Mouse (Mus musculus) neural tube, embryonic 14.5 days (tissue): ENCODE results near the gene Txlna. TPM values are rescaled to one million over a fixed set of nuclear protein-coding genes. Genes with fewer than 3 reads are reported as not detected.

Source experiments
- ATAC-seq: fragments of 200-750 bp; cut with Nextera tagmentation; 2 replicates; pipeline ENCODE4 v1.8.0; 2017; ENCODE audit warnings: low read depth, mild to moderate bottlenecking, moderate TSS enrichment, moderate library complexity
- H3K27ac ChIP-seq: fragments of 300-500 bp; sonication (generic); 2 replicates; pipeline ENCODE4 v1.5.1; 2014; ENCODE audit warnings: low read depth, mild to moderate bottlenecking, control low read depth, low read length, moderate library complexity, mixed read lengths
- H3K27me3 ChIP-seq: fragments of 300-500 bp; sonication (generic); 2 replicates; pipeline ENCODE4 v1.6.1; 2014; ENCODE audit warnings: low read length; ENCODE audit not compliant: control insufficient read depth, insufficient read depth
- H3K36me3 ChIP-seq: fragments of 300-500 bp; sonication (generic); 2 replicates; pipeline ENCODE4 v1.6.1; 2014; ENCODE audit warnings: low read length, mixed read lengths; ENCODE audit not compliant: control insufficient read depth, insufficient read depth
- H3K4me1 ChIP-seq: fragments of 300-500 bp; sonication (generic); 2 replicates; pipeline ENCODE4 v1.6.1; 2014; ENCODE audit warnings: low read length; ENCODE audit not compliant: control insufficient read depth, insufficient read depth
- H3K4me2 ChIP-seq: fragments of 300-500 bp; sonication (generic); 2 replicates; pipeline ENCODE4 v1.6.1; 2014; ENCODE audit warnings: mild to moderate bottlenecking, low read depth, low read length, control low read depth
- H3K4me3 ChIP-seq: fragments of 300-500 bp; sonication (generic); 2 replicates; pipeline ENCODE4 v1.5.1; 2014; ENCODE audit warnings: low read depth, low read length, control low read depth, mixed read lengths
- H3K9ac ChIP-seq: fragments of 300-500 bp; sonication (generic); replicated peaks from 2 replicates; pipeline ENCODE4 v1.6.1; 2014; ENCODE audit warnings: low read depth, mild to moderate bottlenecking, control low read depth, low read length, mixed read lengths
- H3K9me3 ChIP-seq: fragments of 300-500 bp; sonication (generic); 2 replicates; pipeline ENCODE4 v1.6.1; 2016; ENCODE audit warnings: low read length; ENCODE audit not compliant: control insufficient read depth
- WGBS: fragments of 180-500 bp; shearing (Covaris S2); extraction: QIAGEN DNeasy Blood & Tissue Kit; methylation state at CpG from one replicate; pipeline ENCODE4 v1.1.7; 2014; 5-methylcytosine and 5-hydroxymethylcytosine counted together
- polyA plus RNA-seq: library from polyadenylated mRNA; unstranded; fragments of >200 nt; fragmentation: Nextera tagmentation; extraction: Ambion mirVana; gene quantifications from 2 replicates; pipeline ENCODE4 v1.2.1, GENCODE M21; 2014

Gene Txlna
- polyA plus RNA-seq, 1 experiment from 2014 or later: 40.1 TPM

GRCm38 (mm10) chr4:129661584-129661983, 20.7 kb upstream of the Txlna start:
- WGBS: 84% methylated on average over 3 of the region's 3 CpGs

GRCm38 (mm10) chr4:129654770-129655169, 13.9 kb upstream of the Txlna start:
- no peak for ATAC-seq
- no peak overlapping the region for H3K4me3 ChIP-seq
- peaks cover 80% of the 10 kb centered on the region for H3K36me3 ChIP-seq
- no peak overlapping the region for H3K4me2 ChIP-seq
- no peaks in the 10 kb centered on the region for H3K4me1 ChIP-seq
- H3K27me3 ChIP-seq: no peaks in the 10 kb centered on the region
- H3K27ac ChIP-seq: no peak overlapping the region
- no peak overlapping the region for H3K9ac ChIP-seq
- WGBS: 94% methylated on average over 14 of the region's 14 CpGs
- no peaks in the 10 kb centered on the region for H3K9me3 ChIP-seq

More at GRCm38 (mm10) chr4:129661584-129661983, 20.7 kb upstream of the Txlna start:
- Histone ChIP-seq H3K9ac (no peak overlapping the region), H3K4me3 (no peak overlapping the region), H3K4me1 (no peaks in the 10 kb centered on the region), H3K4me2 (no peak overlapping the region), H3K36me3 (peaks cover 29% of the 10 kb centered on the region), H3K27ac (no peak overlapping the region), H3K9me3 (no peaks in the 10 kb centered on the region), H3K27me3 (no peaks in the 10 kb centered on the region)
- no peak for ATAC-seq

- Histone ChIP-seq H3K4me1 (no peaks in the 10 kb centered on the region), H3K9me3 (no peaks in the 10 kb centered on the region), H3K27me3 (no peaks in the 10 kb centered on the region), H3K4me3 (no peak overlapping the region), H3K9ac (no peak overlapping the region), H3K27ac (no peak overlapping the region), H3K36me3 (peaks cover 76% of the 10 kb centered on the region), H3K4me2 (no peak overlapping the region)
- 93% methylated on average over 8 of the region's 8 CpGs for WGBS
- ATAC-seq: no peak
Measured at GRCm38 (mm10) chr4:129650359-129650758, 9.5 kb upstream of the Txlna start.

GRCm38 (mm10) chr4:129648656-129649055, 7.8 kb upstream of the Txlna start:
- Histone ChIP-seq H3K4me3 (no peak overlapping the region), H3K27me3 (no peaks in the 10 kb centered on the region), H3K9ac (no peak overlapping the region), H3K4me2 (no peak overlapping the region), H3K27ac (no peak overlapping the region), H3K9me3 (no peaks in the 10 kb centered on the region), H3K4me1 (no peaks in the 10 kb centered on the region), H3K36me3 (peaks cover 71% of the 10 kb centered on the region)
- ATAC-seq: no peak
- WGBS: 96% methylated on average over 1 of the region's 1 CpGs

- ATAC-seq: no peak
- 94% methylated on average over 6 of the region's 6 CpGs for WGBS
- no peak overlapping the region for H3K9ac ChIP-seq
- H3K4me1 ChIP-seq: no peaks in the 10 kb centered on the region; the same call in 1 of the 2 replicates
- H3K27me3 ChIP-seq: no peaks in the 10 kb centered on the region
- no peak overlapping the region for H3K4me2 ChIP-seq
- H3K9me3 ChIP-seq: no peaks in the 10 kb centered on the region
- H3K36me3 ChIP-seq: peaks cover 42% of the 10 kb centered on the region
- H3K4me3 ChIP-seq: no peak overlapping the region
- H3K27ac ChIP-seq: no peak overlapping the region
Measured at GRCm38 (mm10) chr4:129645204-129645603, 4.3 kb upstream of the Txlna start.

- Histone ChIP-seq H3K27me3 (no peaks in the 10 kb centered on the region), H3K36me3 (peaks cover 26% of the 10 kb centered on the region), H3K27ac (no peak overlapping the region), H3K9ac (no peak overlapping the region), H3K9me3 (no peaks in the 10 kb centered on the region), H3K4me1 (peaks cover 13% of the 10 kb centered on the region), H3K4me3 (no peak overlapping the region), H3K4me2 (peak overlapping the region; percentile 30; the same call in 1 of the 2 replicates)
- ATAC-seq: no peak
- 46% methylated on average over 5 of the region's 5 CpGs for WGBS
Measured at GRCm38 (mm10) chr4:129641756-129642155, 891 bp upstream of the Txlna start.

- H3K9me3 ChIP-seq: no peaks in the 10 kb centered on the region
- peak overlapping the region; percentile 65 for H3K9ac ChIP-seq
- H3K27ac ChIP-seq: peak overlapping the region; percentile 90
- H3K4me2 ChIP-seq: peak overlapping the region; percentile 89
- peaks cover 31% of the 10 kb centered on the region for H3K36me3 ChIP-seq
- ATAC-seq: no peak
- peak overlapping the region; percentile 47 for H3K4me3 ChIP-seq
- 4% methylated on average over 17 of the region's 17 CpGs for WGBS
- peaks cover 13% of the 10 kb centered on the region for H3K4me1 ChIP-seq
- H3K27me3 ChIP-seq: no peaks in the 10 kb centered on the region
Measured at GRCm38 (mm10) chr4:129640101-129640637, 696 bp downstream of the Txlna start.

GRCm38 (mm10) chr4:129639221-129639620, 1.6 kb downstream of the Txlna start:
- H3K27ac ChIP-seq: no peak overlapping the region
- H3K27me3 ChIP-seq: no peaks in the 10 kb centered on the region
- H3K9ac ChIP-seq: peak overlapping the region; percentile 65; the same call in 1 of the 2 replicates
- H3K4me3 ChIP-seq: 0 out of 2 replicates have a peak overlapping the region, but pooled peaks have one; percentile 47
- H3K4me1 ChIP-seq: peaks cover 13% of the 10 kb centered on the region
- H3K4me2 ChIP-seq: peak overlapping the region; percentile 89
- H3K36me3 ChIP-seq: peaks cover 32% of the 10 kb centered on the region
- H3K9me3 ChIP-seq: no peaks in the 10 kb centered on the region
- 88% methylated on average over 15 of the region's 15 CpGs for WGBS
- ATAC-seq: no peak

- no peak overlapping the region for H3K4me2 ChIP-seq
- H3K4me3 ChIP-seq: no peak overlapping the region
- H3K9ac ChIP-seq: no peak overlapping the region
- 92% methylated on average over 6 of the region's 6 CpGs for WGBS
- peaks cover 2% of the 10 kb centered on the region; the same call in 1 of the 2 replicates for H3K4me1 ChIP-seq
- H3K36me3 ChIP-seq: peaks cover 81% of the 10 kb centered on the region
- no peaks in the 10 kb centered on the region for H3K27me3 ChIP-seq
- no peak overlapping the region for H3K27ac ChIP-seq
- no peaks in the 10 kb centered on the region for H3K9me3 ChIP-seq
- ATAC-seq: no peak
Measured at GRCm38 (mm10) chr4:129633852-129634251, 7.0 kb downstream of the Txlna start.
